Mouse (Mus musculus): ENCODE measurements around the gene Tdrd9.
"Not testable (repeated sequence)": the region's sequence is repeated elsewhere in the genome, so short reads cannot be mapped to it uniquely, and the experiment has no call there.

The Tdrd9 gene

DNA sequence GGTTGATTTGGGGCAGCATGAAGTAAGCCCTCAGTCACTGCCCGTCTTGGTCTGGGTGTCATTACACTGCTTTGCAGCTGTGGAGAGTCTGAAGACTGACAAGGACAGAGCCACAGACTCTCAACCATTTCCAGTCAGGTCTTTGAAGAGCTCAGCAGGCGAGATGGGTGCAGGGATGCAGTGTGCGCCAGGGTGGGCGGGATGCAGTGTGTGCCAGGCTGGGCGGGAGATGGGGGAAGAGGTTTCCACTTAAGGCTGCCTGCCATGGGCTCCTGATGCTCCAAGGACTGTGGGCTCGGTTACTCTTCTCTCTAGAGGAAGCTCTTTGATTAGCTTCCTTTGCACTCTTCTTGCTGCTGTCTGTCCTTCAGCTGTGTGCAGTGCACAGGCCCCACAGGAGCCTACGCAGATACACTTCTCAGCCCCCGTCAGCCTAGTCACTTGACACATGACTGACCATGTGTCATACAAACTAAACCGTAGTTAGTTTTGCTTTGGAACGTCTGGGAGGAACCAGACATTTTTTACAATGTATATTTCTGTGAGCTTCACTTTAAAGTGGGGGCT, 62.1 kb downstream of the Tdrd9 start:
- no peak for DNase-seq

DNA sequence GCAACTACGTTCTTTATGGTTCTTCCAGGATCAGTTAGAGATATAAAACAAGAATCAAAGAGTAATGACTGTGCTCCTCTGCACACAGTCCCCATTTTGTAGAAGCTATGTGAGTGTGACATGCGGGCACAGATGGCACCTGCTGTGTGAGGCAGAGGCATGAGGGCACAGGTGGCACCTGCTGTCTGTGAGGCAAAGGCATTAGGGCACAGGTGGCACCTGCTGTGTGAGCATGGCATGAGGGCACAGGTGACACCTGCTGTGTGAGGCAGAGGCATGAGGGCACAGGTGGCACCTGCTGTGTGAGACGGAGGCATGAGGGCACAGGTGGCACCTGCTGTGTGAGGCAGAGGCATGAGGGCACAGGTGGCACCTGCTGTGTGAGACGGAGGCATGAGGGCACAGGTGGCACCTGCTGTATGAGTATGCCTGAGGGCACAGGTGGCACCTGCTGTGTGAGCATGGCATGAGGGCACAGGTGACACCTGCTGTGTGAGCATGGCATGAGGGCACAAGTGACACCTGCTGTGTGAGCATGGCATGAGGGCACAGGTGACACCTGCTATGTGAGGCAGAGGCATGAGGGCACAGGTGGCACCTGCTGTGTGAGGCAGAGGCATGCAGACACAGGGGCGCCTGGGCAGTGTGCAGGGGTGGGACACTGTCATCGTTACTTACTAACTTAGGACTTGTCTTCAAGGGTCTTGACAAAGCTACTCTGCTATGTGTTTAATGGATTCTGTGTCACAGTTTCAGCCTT, 64.2 kb downstream of the Tdrd9 start:
- not testable (repeated sequence) for DNase-seq

DNA sequence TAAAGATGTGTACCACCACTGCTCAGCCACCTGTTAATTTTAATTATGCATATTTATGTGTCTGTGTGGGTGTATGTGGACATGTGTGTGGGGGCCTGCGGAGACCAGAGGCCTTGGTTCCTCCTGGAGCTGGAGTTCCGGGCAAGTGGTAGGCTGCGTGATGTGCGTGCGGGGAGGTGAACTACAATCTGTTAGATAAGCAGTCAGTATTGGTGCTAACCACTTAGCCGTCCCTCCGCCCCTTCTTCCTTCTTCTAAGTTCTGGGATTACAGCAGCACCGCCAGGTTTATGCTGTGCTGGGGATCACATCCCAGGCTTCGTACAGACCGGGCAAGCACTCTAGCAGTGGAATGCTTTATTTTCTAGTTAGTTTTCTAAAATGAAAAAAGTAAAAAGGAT, 67.1 kb downstream of the Tdrd9 start:
- no peak for DNase-seq

DNA sequence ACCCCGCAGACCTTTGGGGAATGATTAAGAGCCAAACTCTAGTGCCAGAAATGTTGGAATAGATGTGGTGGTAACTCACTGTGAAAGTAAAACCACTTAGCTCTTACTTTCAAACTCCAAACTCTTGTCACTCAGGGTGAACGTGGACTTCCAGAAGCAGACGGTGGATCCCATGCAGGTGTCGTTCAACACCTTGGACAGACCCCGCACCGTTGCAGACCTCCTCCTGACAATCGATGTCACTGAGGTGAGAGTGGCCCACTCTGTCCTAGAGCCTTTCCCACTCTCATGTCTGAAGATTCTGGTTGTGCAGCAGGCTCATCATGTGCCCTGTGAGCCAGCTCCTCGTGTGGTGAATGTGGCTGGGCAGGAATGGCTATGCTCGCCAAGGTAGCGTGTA, 67.8 kb downstream of the Tdrd9 start:
- DNase-seq: no peak

DNA sequence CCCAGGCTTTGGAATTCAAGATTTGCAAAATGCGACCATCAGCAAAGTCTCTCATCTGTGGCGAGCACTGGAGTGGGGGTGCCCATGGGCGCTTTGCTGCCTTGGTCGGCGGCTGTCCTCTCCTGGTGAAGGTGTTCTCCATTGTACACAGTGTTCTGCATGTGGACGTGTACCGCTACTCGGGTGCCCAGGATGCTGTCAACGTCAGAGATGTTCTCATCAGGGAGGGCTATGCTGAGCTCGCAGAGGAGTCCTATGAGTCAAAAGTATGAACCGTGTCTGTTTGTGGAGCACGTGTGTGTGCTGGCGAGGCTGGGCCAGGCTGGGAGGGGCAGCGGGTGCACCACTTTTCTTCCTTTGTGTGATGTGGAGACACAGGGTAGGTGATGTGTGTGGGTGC, 71.3 kb downstream of the Tdrd9 start:
- no peak for DNase-seq

DNA sequence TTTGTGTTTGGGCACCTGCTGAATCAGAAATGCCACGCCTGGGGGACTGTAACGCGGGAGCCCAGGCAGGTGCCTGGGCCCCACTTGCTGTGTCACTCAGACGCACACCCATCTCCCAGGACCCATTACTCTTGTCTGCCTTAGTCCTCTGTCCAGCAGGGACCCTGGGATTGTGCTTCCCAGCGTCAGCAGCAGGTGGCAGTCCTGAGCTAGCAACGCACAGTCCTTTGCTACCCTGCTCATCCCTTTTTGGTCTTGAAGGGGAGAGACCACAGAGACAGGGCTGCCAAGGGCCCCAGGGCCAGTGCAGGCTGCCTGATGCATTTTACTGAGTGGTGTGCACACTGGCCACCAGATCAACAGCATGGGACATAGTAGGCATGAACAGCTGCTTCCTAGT, 106.3 kb downstream of the Tdrd9 start:
- DNase-seq: peak; percentile 19

DNA sequence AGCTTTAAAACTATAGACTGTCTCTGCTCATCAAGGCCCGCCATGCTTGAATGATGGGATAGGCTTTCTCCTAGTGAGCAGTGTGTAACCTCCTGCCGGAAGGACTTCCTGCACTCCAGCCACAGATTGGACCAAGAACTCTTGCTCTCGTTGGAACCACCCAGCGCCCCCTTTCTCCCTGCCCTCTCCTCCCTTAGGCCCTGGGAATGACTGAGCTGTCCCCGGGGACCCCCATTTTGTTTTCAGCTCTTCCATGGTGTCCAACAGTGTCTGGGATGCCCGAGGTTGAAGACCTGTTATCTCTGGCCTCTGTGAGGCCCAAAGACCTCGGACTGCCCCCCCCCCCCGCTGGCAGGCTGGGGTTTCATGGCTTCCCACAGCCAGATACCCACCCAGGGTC, 108.6 kb downstream of the Tdrd9 start:
- DNase-seq: no peak

DNA sequence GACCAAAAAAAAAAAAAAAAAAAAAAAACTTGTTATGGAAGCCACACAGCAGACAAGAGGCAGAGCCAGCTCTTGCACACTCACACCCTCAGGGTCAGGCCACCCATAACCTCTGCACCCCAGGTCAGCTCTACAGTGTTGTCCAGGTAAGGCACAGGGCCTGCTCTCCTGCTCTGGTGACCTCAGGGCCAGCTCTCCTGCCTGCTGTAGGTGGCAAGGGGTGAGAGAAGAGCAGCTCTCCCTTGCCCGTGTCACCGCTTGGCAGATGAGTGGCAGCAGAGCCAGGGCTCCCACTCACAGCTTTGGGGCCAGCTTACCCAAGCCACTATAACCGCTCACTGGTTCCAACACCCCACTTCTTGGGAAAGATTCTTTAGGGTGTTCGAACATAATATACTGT, 109.6 kb downstream of the Tdrd9 start:
- no peak for DNase-seq

DNA sequence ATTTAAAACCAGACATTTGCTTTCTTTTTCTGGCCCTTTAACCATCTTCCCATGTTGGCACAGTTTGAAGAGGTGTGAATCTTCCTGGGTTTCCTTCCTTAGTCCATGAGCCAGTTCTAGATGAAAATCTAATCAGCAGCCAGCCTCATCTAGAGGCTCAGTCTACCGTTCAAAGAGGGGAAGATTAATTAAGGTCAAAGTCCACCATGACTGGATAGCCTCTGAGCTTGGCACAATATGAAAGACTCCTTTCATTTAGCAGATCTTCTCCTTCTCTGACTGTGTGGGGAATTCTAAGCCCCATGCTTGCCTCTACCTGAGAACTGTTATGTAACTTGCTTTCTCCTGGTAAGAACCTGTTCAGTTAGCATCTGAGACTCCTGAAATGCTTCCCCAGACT, 110.9 kb downstream of the Tdrd9 start:
- no peak for DNase-seq

DNA sequence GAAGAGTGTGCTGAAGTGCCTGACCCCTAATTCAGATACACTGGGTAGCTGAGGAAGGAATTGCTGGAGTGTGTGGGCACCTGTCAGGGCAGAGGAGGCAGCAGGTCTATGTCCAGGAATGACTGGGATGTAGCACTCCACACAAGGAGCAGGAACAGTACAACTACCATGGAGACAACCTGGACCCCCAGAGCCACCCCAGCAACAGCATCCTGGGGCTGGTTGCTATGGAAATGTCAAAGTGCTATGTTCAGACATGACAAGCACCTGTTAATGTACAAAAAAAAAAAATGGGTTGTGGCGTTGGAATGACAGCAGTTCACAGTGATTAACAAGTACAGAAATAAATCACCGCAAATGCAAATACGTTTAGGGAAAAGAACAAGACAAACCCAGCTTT, 114.9 kb downstream of the Tdrd9 start:
- DNase-seq: no peak

DNA sequence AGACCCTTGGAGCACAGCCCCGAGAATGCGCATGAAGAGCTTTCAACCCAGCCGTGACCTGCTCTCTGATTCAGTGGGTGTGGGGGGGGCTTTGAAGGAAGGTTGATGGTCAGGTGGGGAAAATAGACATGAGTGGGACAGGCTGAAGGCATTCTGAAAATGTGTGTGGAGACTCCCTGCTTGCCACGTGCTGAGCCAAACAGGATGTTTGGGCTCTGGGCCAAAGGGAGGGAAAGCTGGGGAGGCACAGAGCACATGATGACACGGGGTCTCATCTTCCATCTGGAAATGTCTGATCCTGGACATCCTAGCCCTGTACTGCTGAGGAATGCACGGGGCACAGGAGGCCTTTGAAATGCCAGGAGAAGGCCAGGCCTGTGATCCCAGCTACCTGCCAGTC, 115.4 kb downstream of the Tdrd9 start:
- DNase-seq: no peak

DNA sequence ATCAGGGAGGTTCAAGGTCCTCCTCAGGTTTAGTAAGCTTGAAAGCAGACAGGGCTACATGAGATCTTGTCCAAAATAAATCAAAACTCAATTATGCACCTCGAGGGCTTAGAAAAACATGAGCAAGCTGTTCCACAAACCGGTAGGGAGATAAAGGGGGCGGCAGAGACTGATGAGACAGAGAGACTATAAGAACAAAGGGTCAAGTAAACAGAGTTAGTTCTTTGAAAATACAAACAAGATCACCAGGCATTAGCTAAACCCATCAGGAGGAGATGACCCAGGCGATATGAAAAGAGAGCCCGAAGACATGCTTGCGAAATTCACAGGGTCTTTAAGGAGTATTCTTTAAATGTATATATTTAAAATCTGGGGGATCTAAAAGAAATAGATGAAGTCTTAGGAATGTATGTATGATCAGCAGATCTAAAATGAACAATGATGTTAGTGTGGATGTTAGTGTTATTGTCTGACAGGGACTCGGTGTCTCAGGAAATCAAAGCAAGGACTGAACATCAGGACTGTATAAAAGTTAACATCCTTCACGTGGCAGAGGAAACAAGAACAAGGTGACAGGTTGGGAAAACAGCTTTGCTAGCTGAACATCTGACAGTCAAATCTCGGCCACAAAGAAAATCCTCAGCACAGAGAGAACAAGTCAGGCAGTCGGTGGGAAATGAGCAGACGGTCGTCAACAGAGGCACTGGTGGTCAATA, 117.4 kb downstream of the Tdrd9 start:
- DNase-seq: no peak

DNA sequence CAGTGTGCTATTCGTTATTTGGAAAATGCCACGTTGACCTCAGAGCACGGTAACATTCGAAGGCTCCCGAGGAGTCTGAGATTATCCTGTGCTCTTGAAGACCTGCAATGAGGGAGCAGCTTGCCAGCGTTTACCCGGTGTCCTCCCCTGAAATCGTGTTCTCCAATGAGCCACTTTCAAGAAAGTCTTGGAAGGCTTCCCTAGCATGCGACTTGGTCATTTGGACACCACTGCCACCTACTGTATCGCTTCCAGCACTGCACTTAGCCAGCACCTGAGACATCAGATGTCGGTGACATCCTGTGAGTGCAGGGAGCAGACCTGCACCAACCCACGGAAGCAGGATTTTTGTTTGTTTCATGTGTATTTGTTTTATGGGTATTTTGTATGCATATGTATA, 119.7 kb downstream of the Tdrd9 start:
- DNase-seq: peak; percentile 62

DNA sequence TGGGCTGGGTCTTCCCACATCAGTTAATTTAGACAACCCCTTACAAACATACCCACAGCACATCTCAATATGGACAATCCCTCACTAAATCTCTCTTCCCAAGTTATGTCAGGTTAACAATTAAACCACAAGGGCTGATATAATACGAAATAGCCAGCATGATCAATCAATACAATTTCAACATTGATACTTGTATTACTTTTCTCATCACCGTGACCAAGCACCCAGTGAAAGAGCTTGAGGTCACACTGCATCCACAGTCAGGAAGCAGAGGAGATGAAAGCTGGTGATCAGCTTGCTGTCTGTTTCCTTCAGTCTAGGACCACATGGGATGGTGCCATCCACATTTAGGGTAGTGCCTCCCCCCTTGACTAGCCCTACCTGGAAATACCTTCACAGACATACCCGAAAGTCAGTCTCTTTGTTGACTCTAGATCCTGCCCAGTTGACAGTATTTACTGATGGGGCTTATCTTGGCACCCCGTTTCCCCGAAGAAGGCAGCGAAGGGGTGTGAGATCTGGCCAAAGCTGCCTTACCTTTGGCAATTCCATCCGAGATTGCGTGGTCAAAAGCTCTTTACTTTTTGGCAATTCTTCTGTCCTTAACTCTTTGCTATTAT, 123.0 kb downstream of the Tdrd9 start:
- no peak for DNase-seq

DNA sequence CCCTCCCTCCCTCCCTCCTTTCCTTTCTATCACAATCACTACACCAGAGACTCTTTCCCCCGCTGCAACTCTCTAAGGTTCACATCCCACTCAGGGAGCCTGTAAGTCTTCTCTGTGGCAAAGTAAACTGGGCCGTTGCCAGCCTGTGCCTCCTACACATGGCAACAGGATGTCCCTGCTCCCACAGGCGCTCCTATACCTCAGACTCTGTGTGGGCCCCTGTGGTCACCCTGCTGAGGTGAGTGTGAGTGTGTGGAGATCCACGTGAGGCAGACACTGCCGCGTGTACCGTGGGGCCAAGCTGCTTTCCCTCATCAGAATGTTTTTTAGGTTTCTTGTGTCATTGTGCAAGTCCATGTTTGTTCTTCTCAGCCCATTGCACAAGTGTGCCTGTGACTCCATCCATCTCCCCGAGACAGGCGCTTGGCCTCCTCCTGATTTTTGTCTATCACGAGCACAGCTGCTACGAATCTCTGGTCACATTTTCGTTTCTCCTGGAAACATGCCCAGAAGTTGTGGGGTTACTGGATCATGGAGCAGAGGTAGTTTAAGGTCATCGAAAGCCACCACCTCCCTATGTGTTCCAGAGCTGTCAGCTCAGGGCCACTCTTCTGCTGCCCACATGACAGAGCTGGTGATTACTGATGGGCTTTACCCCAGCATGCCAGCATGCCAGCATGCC, 124.8 kb downstream of the Tdrd9 start:
- DNase-seq: no peak

DNA sequence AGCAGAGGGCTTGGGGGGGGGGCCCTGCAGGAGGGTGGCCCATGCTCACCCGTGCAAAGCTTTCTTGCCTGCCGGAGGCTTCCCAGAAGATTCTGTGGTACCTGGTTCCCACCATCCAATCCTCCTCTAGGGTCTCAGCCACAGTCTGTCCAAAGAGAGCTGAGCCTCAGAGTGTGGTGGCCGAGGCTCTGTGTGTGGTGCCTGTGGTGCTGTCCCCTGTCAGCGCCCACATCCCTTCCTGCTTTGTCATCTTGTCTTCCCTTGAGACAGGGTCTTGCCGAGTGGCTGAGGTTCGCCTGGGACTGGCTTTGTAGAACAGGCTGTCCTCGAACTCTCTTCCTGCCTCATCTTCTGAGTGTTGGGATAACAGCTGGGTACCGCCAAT, 125.4 kb downstream of the Tdrd9 start:
- DNase-seq: no peak

DNA sequence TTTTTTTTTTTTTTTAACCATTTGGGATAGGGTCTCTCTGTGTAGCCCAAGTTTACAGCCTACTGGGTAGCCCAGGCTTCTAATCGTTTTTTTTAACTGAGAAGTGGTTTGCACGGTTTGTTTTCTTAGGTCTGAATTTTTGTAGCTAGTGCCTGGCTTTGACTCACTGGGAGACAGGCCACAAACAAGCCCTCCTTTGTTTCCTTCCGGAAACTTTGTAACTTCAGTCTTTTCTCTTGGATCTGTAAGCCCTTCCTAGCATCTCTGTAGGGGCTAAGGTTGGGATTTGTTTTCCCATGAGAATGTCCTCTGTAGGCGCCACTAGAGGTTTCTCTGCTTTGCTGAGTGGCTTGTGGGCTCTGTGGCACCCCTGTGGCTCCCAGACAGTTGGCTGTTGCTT, 128.7 kb downstream of the Tdrd9 start:
- DNase-seq: no peak

DNA sequence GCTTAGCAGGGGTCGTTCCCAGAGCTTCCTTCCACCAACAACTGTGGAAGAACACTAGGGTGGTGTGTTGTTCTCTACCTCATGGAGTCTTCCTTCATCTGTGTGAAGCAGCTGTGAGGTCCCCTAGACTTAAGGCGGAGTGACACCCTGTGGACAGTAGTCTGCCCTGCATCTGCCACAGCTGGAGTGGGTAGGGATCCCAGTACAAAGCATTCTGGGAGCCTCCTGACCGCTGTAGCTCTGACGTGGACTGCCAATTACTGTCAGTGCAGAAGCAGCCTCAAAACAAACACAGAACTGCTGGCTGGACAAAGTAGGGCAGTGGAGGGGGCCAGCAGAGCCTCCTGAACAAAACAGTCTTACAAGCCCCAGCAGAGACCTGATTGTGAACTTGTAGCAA, 129.7 kb downstream of the Tdrd9 start:
- DNase-seq: no peak

DNA sequence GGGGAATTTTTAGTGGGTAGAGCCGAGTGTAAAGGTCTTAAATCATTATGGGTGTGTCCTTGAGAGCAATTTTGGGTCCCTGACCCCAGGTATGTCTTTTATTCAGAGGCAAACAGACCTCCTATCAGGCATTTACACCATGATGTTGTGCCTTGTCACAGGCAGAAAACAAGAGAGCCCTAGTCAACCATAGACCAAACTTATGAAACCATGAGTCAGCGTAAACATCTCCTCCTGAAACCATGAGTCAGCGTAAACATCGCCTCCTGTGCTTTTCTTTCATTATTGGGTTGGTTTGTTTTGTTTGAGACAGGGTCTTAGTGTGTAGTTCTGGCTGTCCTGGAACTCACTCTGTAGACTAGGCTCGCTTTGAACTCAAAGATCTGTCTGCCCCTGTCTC, 131.8 kb downstream of the Tdrd9 start:
- DNase-seq: no peak

DNA sequence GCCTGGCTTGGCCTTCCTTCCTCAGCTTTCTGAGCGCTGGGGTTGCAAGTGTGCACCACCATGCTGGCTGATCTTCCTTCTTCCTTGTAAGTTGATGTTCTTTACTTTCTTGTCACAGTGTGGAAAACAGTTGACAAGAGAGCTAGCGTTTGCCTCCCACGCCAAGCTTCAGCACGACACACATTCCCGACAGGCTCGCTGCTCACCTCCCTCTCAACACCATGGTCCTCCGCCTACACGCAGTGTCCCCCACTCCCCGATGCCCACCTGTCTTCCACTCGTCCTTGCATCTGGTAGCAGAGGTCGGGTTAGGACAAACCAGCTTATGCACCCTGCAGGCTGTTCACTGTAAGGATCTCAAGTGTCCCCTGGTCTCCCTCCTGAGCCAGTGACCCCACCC, 133.5 kb downstream of the Tdrd9 start:
- DNase-seq: no peak

DNA sequence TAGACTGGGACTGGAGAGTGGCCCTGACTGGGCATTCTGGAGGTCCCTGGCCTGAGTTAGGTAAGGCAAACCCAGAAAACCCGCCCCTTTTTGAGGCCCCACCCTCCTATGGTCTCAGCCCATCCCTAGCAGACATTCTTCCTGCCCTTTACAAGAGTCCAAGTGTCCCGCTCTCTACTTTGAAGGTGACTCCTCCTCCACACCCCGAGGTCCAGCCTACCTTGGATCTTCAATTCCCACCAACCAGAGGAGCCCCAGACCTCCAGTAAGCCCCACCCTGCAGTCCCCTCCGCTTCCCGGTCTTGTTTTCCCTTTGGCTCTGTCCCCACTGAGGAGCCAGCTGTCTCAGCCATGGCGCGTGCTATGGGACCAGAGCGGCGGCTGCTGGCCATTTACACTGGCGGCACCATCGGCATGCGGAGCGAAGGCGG, 135.2 kb downstream of the Tdrd9 start, which contains the start of gene Aspg:
Gene Aspg (plus strand): TSS at position 139 of the 431 bp plus-strand sequence.
- no peak for DNase-seq

DNA sequence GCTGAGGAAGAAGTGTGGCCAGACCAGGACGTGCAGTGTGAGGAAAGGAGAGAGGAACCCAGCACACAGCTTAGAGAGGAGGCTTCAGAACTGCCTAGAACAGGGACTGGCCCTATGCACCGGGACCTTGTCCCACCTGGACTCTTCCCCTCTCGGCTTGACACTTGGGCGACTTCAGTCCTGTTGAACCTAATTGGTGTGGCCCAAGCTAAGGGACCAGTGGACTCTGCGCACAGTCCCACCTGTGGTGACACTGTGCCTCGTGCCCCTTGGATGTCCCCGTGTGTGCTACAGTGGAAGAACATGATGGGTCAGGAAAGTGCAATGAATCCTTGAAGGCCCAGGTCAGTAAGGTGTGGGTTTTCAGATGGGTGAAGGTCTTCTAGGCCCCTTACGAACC, 136.3 kb downstream of the Tdrd9 start:
- DNase-seq: no peak
